Mouse (Mus musculus): Measurements from ENCODE around the gene Iba57. TPM values are rescaled to one million over a fixed set of nuclear protein-coding genes. Genes with fewer than 3 reads are reported as not detected.
"Not testable (repeated sequence)": the region's sequence is repeated elsewhere in the genome, so short reads cannot be mapped to it uniquely, and the experiment has no call there.

Gene Iba57
- 6.8 and 6.9 TPM in 2 replicates for polyA plus RNA-seq (2014; fragmentation: Nextera tagmentation; extraction: Ambion mirVana)

- H3K4me2 ChIP-seq: peak within 1 kb of the TSS; percentile 92
- WGBS: 2% methylated on average over 68 of the region's 68 CpGs
- H3K9me3 ChIP-seq (ENCODE audit: control insufficient read depth, low read length): no peaks in the 10 kb centered on the region
- peaks cover 2% of the 10 kb centered on the region for H3K36me3 ChIP-seq (ENCODE audit: control insufficient read depth, insufficient read depth, low read length)
- H3K4me3 ChIP-seq (ENCODE audit: low read depth, low read length): peak within 1 kb of the TSS; percentile 77
- DNase-seq (ENCODE audit: low spot score): peak; percentile 96
- no peaks in the 10 kb centered on the region for H3K27me3 ChIP-seq (replicated peaks; ENCODE audit: control insufficient read depth, insufficient read depth, low read length)
- H3K27ac ChIP-seq (ENCODE audit: low read depth, low read length): peak within 1 kb of the TSS; percentile 100
- peaks cover 30% of the 10 kb centered on the region for H3K4me1 ChIP-seq (replicated peaks; ENCODE audit: control insufficient read depth, insufficient read depth, low read length)
- H3K9ac ChIP-seq (ENCODE audit: low read depth, low read length): peak within 1 kb of the TSS; percentile 94
- peak; percentile 91 for ATAC-seq (replicated peaks; ENCODE audit: low FRiP score)
These were observed at the start of gene Iba57 for GRCm38 (mm10) chr11:59163255-59164236. Iba57 (minus strand) TSS chr11:59163739.

- no peak overlapping the region for H3K27ac ChIP-seq (ENCODE audit: low read depth, low read length)
- peaks cover 39% of the 10 kb centered on the region for H3K36me3 ChIP-seq (ENCODE audit: control insufficient read depth, insufficient read depth, low read length)
- no peak overlapping the region for H3K4me2 ChIP-seq
- no peaks in the 10 kb centered on the region for H3K27me3 ChIP-seq (replicated peaks; ENCODE audit: control insufficient read depth, insufficient read depth, low read length)
- 90% methylated on average over 12 of the region's 12 CpGs for WGBS
- no peaks in the 10 kb centered on the region for H3K9me3 ChIP-seq (ENCODE audit: control insufficient read depth, low read length)
- ATAC-seq (replicated peaks; ENCODE audit: low FRiP score) (no peak), DNase-seq (ENCODE audit: low spot score) (no peak)
- no peak overlapping the region for H3K9ac ChIP-seq (ENCODE audit: low read depth, low read length)
- no peak overlapping the region for H3K4me3 ChIP-seq (ENCODE audit: low read depth, low read length)
- H3K4me1 ChIP-seq (replicated peaks; ENCODE audit: control insufficient read depth, insufficient read depth, low read length): peaks cover 31% of the 10 kb centered on the region
These were observed 49.5 kb upstream of the Iba57 start for GRCm38 (mm10) chr11:59212892-59213494.

GRCm38 (mm10) chr11:59212320-59212719 is 48.8 kb upstream of the Iba57 start:
- WGBS: 63% methylated on average over 12 of the region's 12 CpGs
- H3K4me2 ChIP-seq; H3K9me3 ChIP-seq (ENCODE audit: control insufficient read depth, low read length); H3K27ac ChIP-seq (ENCODE audit: low read depth, low read length); H3K9ac ChIP-seq (ENCODE audit: low read depth, low read length); ATAC-seq (replicated peaks; ENCODE audit: low FRiP score); H3K4me3 ChIP-seq (ENCODE audit: low read depth, low read length); H3K27me3 ChIP-seq (replicated peaks; ENCODE audit: control insufficient read depth, insufficient read depth, low read length); DNase-seq (ENCODE audit: low spot score): not testable (repeated sequence)
- Histone ChIP-seq H3K36me3 (ENCODE audit: control insufficient read depth, insufficient read depth, low read length) (peaks cover 35% of the 10 kb centered on the region), H3K4me1 (replicated peaks; ENCODE audit: control insufficient read depth, insufficient read depth, low read length) (peaks cover 29% of the 10 kb centered on the region)

GRCm38 (mm10) chr11:59211561-59211960 is 48.0 kb upstream of the Iba57 start:
- not testable (repeated sequence) for H3K9me3 ChIP-seq (ENCODE audit: control insufficient read depth, low read length); H3K4me2 ChIP-seq; H3K4me3 ChIP-seq (ENCODE audit: low read depth, low read length); H3K27ac ChIP-seq (ENCODE audit: low read depth, low read length); DNase-seq (ENCODE audit: low spot score); ATAC-seq (replicated peaks; ENCODE audit: low FRiP score); H3K27me3 ChIP-seq (replicated peaks; ENCODE audit: control insufficient read depth, insufficient read depth, low read length); H3K9ac ChIP-seq (ENCODE audit: low read depth, low read length)
- Histone ChIP-seq H3K4me1 (replicated peaks; ENCODE audit: control insufficient read depth, insufficient read depth, low read length) (peaks cover 29% of the 10 kb centered on the region), H3K36me3 (ENCODE audit: control insufficient read depth, insufficient read depth, low read length) (peaks cover 35% of the 10 kb centered on the region)
- 92% methylated on average over 9 of the region's 9 CpGs for WGBS

- Histone ChIP-seq H3K36me3 (ENCODE audit: control insufficient read depth, insufficient read depth, low read length) (peaks cover 39% of the 10 kb centered on the region), H3K4me2 (peak overlapping the region; percentile 96), H3K27me3 (replicated peaks; ENCODE audit: control insufficient read depth, insufficient read depth, low read length) (no peaks in the 10 kb centered on the region), H3K4me3 (ENCODE audit: low read depth, low read length) (no peak overlapping the region), H3K4me1 (replicated peaks; ENCODE audit: control insufficient read depth, insufficient read depth, low read length) (peaks cover 23% of the 10 kb centered on the region), H3K9me3 (ENCODE audit: control insufficient read depth, low read length) (no peaks in the 10 kb centered on the region), H3K9ac (ENCODE audit: low read depth, low read length) (no peak overlapping the region), H3K27ac (ENCODE audit: low read depth, low read length) (no peak overlapping the region)
- ATAC-seq (replicated peaks; ENCODE audit: low FRiP score) (no peak), DNase-seq (ENCODE audit: low spot score) (no peak)
- 87% methylated on average over 4 of the region's 4 CpGs for WGBS
These were observed 46.5 kb upstream of the Iba57 start for GRCm38 (mm10) chr11:59210020-59210419.

GRCm38 (mm10) chr11:59209580-59209979 is 46.0 kb upstream of the Iba57 start:
- Histone ChIP-seq H3K9ac (ENCODE audit: low read depth, low read length) (peak overlapping the region; percentile 98; the same call in 1 of the 2 replicates), H3K4me1 (replicated peaks; ENCODE audit: control insufficient read depth, insufficient read depth, low read length) (peaks cover 23% of the 10 kb centered on the region), H3K27me3 (replicated peaks; ENCODE audit: control insufficient read depth, insufficient read depth, low read length) (no peaks in the 10 kb centered on the region), H3K4me2 (peak overlapping the region; percentile 96), H3K4me3 (ENCODE audit: low read depth, low read length) (peak overlapping the region; percentile 86), H3K36me3 (ENCODE audit: control insufficient read depth, insufficient read depth, low read length) (peaks cover 39% of the 10 kb centered on the region), H3K9me3 (ENCODE audit: control insufficient read depth, low read length) (no peaks in the 10 kb centered on the region), H3K27ac (ENCODE audit: low read depth, low read length) (no peak overlapping the region)
- WGBS: 75% methylated on average over 5 of the region's 5 CpGs
- DNase-seq (ENCODE audit: low spot score) (no peak), ATAC-seq (replicated peaks; ENCODE audit: low FRiP score) (no peak)

GRCm38 (mm10) chr11:59209003-59209441 is 45.5 kb upstream of the Iba57 start:
- Histone ChIP-seq H3K9ac (ENCODE audit: low read depth, low read length) (peak overlapping the region; percentile 98), H3K27me3 (replicated peaks; ENCODE audit: control insufficient read depth, insufficient read depth, low read length) (no peaks in the 10 kb centered on the region), H3K4me1 (replicated peaks; ENCODE audit: control insufficient read depth, insufficient read depth, low read length) (peaks cover 23% of the 10 kb centered on the region), H3K4me2 (peak overlapping the region; percentile 96), H3K4me3 (ENCODE audit: low read depth, low read length) (peak overlapping the region; percentile 86), H3K36me3 (ENCODE audit: control insufficient read depth, insufficient read depth, low read length) (peaks cover 43% of the 10 kb centered on the region), H3K9me3 (ENCODE audit: control insufficient read depth, low read length) (no peaks in the 10 kb centered on the region), H3K27ac (ENCODE audit: low read depth, low read length) (peak overlapping the region; percentile 97)
- DNase-seq (ENCODE audit: low spot score) (peak; percentile 78), ATAC-seq (replicated peaks; ENCODE audit: low FRiP score) (peak; percentile 71)
- WGBS: 8% methylated on average over 18 of the region's 18 CpGs

GRCm38 (mm10) chr11:59208153-59208831 is 44.8 kb upstream of the Iba57 start, which contains the start of gene 2310033P09Rik:
2310033P09Rik (plus strand) TSS chr11:59208321.
- peak; percentile 95 for DNase-seq (ENCODE audit: low spot score)
- H3K9me3 ChIP-seq (ENCODE audit: control insufficient read depth, low read length): no peaks in the 10 kb centered on the region
- H3K4me3 ChIP-seq (ENCODE audit: low read depth, low read length): peak within 1 kb of the TSS; percentile 86
- ATAC-seq (replicated peaks; ENCODE audit: low FRiP score): peak; percentile 82
- H3K4me2 ChIP-seq: peak within 1 kb of the TSS; percentile 96
- H3K27me3 ChIP-seq (replicated peaks; ENCODE audit: control insufficient read depth, insufficient read depth, low read length): no peaks in the 10 kb centered on the region
- H3K36me3 ChIP-seq (ENCODE audit: control insufficient read depth, insufficient read depth, low read length): peaks cover 43% of the 10 kb centered on the region
- H3K9ac ChIP-seq (ENCODE audit: low read depth, low read length): peak within 1 kb of the TSS; percentile 98
- peak within 1 kb of the TSS; percentile 97 for H3K27ac ChIP-seq (ENCODE audit: low read depth, low read length)
- peaks cover 23% of the 10 kb centered on the region for H3K4me1 ChIP-seq (replicated peaks; ENCODE audit: control insufficient read depth, insufficient read depth, low read length)
- WGBS: under 1% methylated on average over 67 of the region's 67 CpGs

All from liver, embryonic 11.5 days (tissue).